In genomic region chr19:47865353-47865947, GRCm38 (mm10) we compare ENCODE assay signal across 7 mouse cellular contexts. TPM values are rescaled to one million over a fixed set of nuclear protein-coding genes. Genes with fewer than 3 reads are reported as not detected.
DNase-seq lines count a peak whose midpoint lies in the region; ATAC-seq and TF ChIP-seq lines count a peak whose summit lies in the region.

Gene Gsto2, plus strand, starts transcription at chr19:47865534.

- H3K9ac ChIP-seq in intestine, postnatal 0 days (ENCODE audit: low read depth, low read length), result peak within 1 kb of the TSS; percentile 66
- peak within 1 kb of the TSS; percentile 77 for H3K9ac ChIP-seq in midbrain, embryonic 12.5 days (replicated peaks)

- peak within 1 kb of the TSS; percentile 81 for H3K4me3 ChIP-seq in embryonic facial prominence, embryonic 10.5 days
- peak within 1 kb of the TSS; percentile 53 for H3K4me3 ChIP-seq in intestine, postnatal 0 days (ENCODE audit: low read depth, low read length)
- H3K4me3 ChIP-seq in midbrain, embryonic 12.5 days, result peak within 1 kb of the TSS; percentile 73
- peak within 1 kb of the TSS; percentile 86 for H3K4me3 ChIP-seq in small intestine, adult 2 months (ENCODE audit: low read depth, low read length)

- intact Hi-C loops in left cerebral cortex, postnatal 4 days (cut with DNase I), result no loop called here

- H3K27me3 ChIP-seq in embryonic facial prominence, embryonic 10.5 days (replicated peaks; ENCODE audit: low read depth, poor library complexity, severe bottlenecking), result peaks cover 10% of the 10 kb centered on the region; the same call in 1 of the 2 replicates
- H3K27me3 ChIP-seq in intestine, postnatal 0 days (replicated peaks; ENCODE audit: control insufficient read depth, insufficient read depth, low read length), result no peaks in the 10 kb centered on the region
- H3K27me3 ChIP-seq in midbrain, embryonic 12.5 days, result no peaks in the 10 kb centered on the region; the same call in 1 of the 2 replicates
- H3K27me3 ChIP-seq in small intestine, adult 2 months (ENCODE audit: control insufficient read depth, insufficient read depth, low read length), result no peaks in the 10 kb centered on the region

- H3K4me2 ChIP-seq in intestine, postnatal 0 days (replicated peaks; ENCODE audit: low read depth), result peak within 1 kb of the TSS; percentile 93
- H3K4me2 ChIP-seq in midbrain, embryonic 12.5 days (replicated peaks), result peak within 1 kb of the TSS; percentile 84

- peak; percentile 95 for DNase-seq in adrenal gland, postnatal 10 days
- peak; percentile 98 for DNase-seq in embryonic facial prominence, embryonic 10.5 days (ENCODE audit: low spot score)
- DNase-seq in gonadal fat pad, adult 2 months (ENCODE audit: low read depth), result peak; percentile 62
- DNase-seq in left cerebral cortex, postnatal 4 days, result peak; percentile 96

- WGBS in embryonic facial prominence, embryonic 10.5 days, result under 1% methylated on average over 49 of the region's 49 CpGs
- under 1% methylated on average over 49 of the region's 49 CpGs for WGBS in intestine, postnatal 0 days
- under 1% methylated on average over 49 of the region's 49 CpGs for WGBS in midbrain, embryonic 12.5 days
- under 1% methylated on average over 49 of the region's 49 CpGs for WGBS in small intestine, adult 2 months

- H3K4me1 ChIP-seq in embryonic facial prominence, embryonic 10.5 days, result peaks cover 19% of the 10 kb centered on the region
- H3K4me1 ChIP-seq in intestine, postnatal 0 days (replicated peaks; ENCODE audit: control insufficient read depth, insufficient read depth, low read length), result no peaks in the 10 kb centered on the region
- peaks cover 7% of the 10 kb centered on the region for H3K4me1 ChIP-seq in midbrain, embryonic 12.5 days
- peaks cover 4% of the 10 kb centered on the region; the same call in 1 of the 2 replicates for H3K4me1 ChIP-seq in small intestine, adult 2 months (ENCODE audit: control insufficient read depth, insufficient read depth, insufficient read length, low read length)

- TF ChIP-seq CTCF in intestine, postnatal 0 days (IDR thresholded peaks at IDR 0.05; ENCODE audit: low read depth), result peak; percentile 73
- TF ChIP-seq CTCF in small intestine, adult 2 months (IDR thresholded peaks at IDR 0.05; ENCODE audit: extremely low read depth, insufficient read length, insufficient replicate concordance, low read depth, low read length), result peak; percentile 70; the same call in 1 of the 2 replicates

- peak; percentile 100 for ATAC-seq in intestine, postnatal 0 days
- peak; percentile 100 for ATAC-seq in midbrain, embryonic 12.5 days (ENCODE audit: low FRiP score, low read depth)

- peak within 1 kb of the TSS; percentile 96 for H3K27ac ChIP-seq in embryonic facial prominence, embryonic 10.5 days (replicated peaks)
- H3K27ac ChIP-seq in intestine, postnatal 0 days (ENCODE audit: low read depth, low read length), result peak within 1 kb of the TSS; percentile 80
- peak within 1 kb of the TSS; percentile 83 for H3K27ac ChIP-seq in midbrain, embryonic 12.5 days (replicated peaks)
- H3K27ac ChIP-seq in small intestine, adult 2 months (ENCODE audit: insufficient read depth, low read depth, low read length), result peak within 1 kb of the TSS; percentile 55; the same call in 1 of the 2 replicates

- peaks cover 41% of the 10 kb centered on the region for H3K36me3 ChIP-seq in embryonic facial prominence, embryonic 10.5 days (replicated peaks)
- H3K36me3 ChIP-seq in intestine, postnatal 0 days (ENCODE audit: control insufficient read depth, insufficient read depth), result peaks cover 24% of the 10 kb centered on the region
- no peaks in the 10 kb centered on the region for H3K36me3 ChIP-seq in midbrain, embryonic 12.5 days
- peaks cover 21% of the 10 kb centered on the region for H3K36me3 ChIP-seq in small intestine, adult 2 months (ENCODE audit: control insufficient read depth, insufficient read depth, low read length)

- no peaks in the 10 kb centered on the region for H3K9me3 ChIP-seq in embryonic facial prominence, embryonic 10.5 days
- H3K9me3 ChIP-seq in intestine, postnatal 0 days (ENCODE audit: control insufficient read depth), result no peaks in the 10 kb centered on the region
- no peaks in the 10 kb centered on the region for H3K9me3 ChIP-seq in midbrain, embryonic 12.5 days

- peak; percentile 69 for TF ChIP-seq POLR2A in small intestine, adult 2 months (IDR thresholded peaks at IDR 0.05; ENCODE audit: low read depth, low read length)

RNA-seq across cellular contexts. Expression of gene Gsto2, which starts in this region (rescaled TPM):
- total RNA-seq in adrenal gland, postnatal 10 days (2021), result 1 to 10 TPM; 2.6 to 3.7 TPM
- 0.74 and 1.0 TPM in 2 replicates for polyA plus RNA-seq in embryonic facial prominence, embryonic 10.5 days (2016; fragmentation: Nextera tagmentation; extraction: Ambion mirVana)
- polyA plus RNA-seq in gonadal fat pad, adult 2 months (2012; rRNA removed), result 1.5 and 2.5 TPM in 2 replicates
- polyA plus RNA-seq in intestine, postnatal 0 days (2015; fragmentation: Nextera tagmentation; extraction: Ambion mirVana), result 0.95 and 0.98 TPM in 2 replicates
- under 1 TPM; 0.78 to 0.93 TPM for total RNA-seq in left cerebral cortex, postnatal 4 days (2021)
- 0.73 and 1.5 TPM in 2 replicates for polyA plus RNA-seq in midbrain, embryonic 12.5 days (2016; fragmentation: Nextera tagmentation; extraction: Ambion mirVana)
- 0.14 TPM in 1 of 2 replicates, not detected in the other for polyA plus RNA-seq in small intestine, adult 2 months (2012; rRNA removed)

Comparison
In these comparisons a context has a peak if more than half of its experiments do, and no peak if none do; other contexts are left out.
1. Peak in every context shown above with its lines: DNase-seq, ATAC-seq, H3K4me3 ChIP-seq and H3K27ac ChIP-seq.
2. Peak in ATAC-seq, H3K4me3 ChIP-seq, H3K27ac ChIP-seq, H3K9ac ChIP-seq and H3K4me2 ChIP-seq in intestine, postnatal 0 days; RNA of the gene not detected or under 1 TPM.
3. Peak in DNase-seq in left cerebral cortex, postnatal 4 days; RNA of the gene not detected or under 1 TPM.